Mouse (Mus musculus) limb, embryonic 14.5 days (tissue): ENCODE measurements around the gene Rnaseh2a. TPM values are rescaled to one million over a fixed set of nuclear protein-coding genes. Genes with fewer than 3 reads are reported as not detected.

ENCODE experiments used
- ATAC-seq: fragments of 200-750 bp; cut with Nextera tagmentation; 2 replicates; pipeline ENCODE4 v1.8.0; 2017; ENCODE audit warnings: low read depth, moderate number of reproducible peaks, moderate TSS enrichment; ENCODE audit not compliant: low FRiP score
- DNase-seq: peaks from one replicate; pipeline ENCODE4 v3.0.0-alpha.2; 2015; ENCODE audit warnings: low spot score
- H3K27ac ChIP-seq: fragments of 300-500 bp; sonication (generic); replicated peaks from 2 replicates; pipeline ENCODE4 v1.5.1; 2014; ENCODE audit warnings: low read depth, mild to moderate bottlenecking, low read length, moderate library complexity, mixed read lengths
- H3K27me3 ChIP-seq: fragments of 300-500 bp; sonication (generic); 2 replicates; pipeline ENCODE4 v1.6.1; 2014; ENCODE audit warnings: low read length, mixed read lengths; ENCODE audit not compliant: control insufficient read depth, insufficient read depth
- H3K36me3 ChIP-seq: fragments of 300-500 bp; sonication (generic); 2 replicates; pipeline ENCODE4 v1.6.1; 2014; ENCODE audit warnings: mild to moderate bottlenecking, low read length, moderate library complexity, mixed read lengths; ENCODE audit not compliant: control insufficient read depth, insufficient read depth
- H3K4me1 ChIP-seq: fragments of 300-500 bp; sonication (generic); 2 replicates; pipeline ENCODE4 v1.6.1; 2014; ENCODE audit warnings: antibody characterized with exemption, low read length, mixed read lengths; ENCODE audit not compliant: control insufficient read depth, insufficient read depth
- H3K4me2 ChIP-seq: fragments of 300-500 bp; sonication (generic); replicated peaks from 2 replicates; pipeline ENCODE4 v1.6.1; 2014; ENCODE audit warnings: low read depth, mild to moderate bottlenecking, low read length, moderate library complexity; ENCODE audit not compliant: severe bottlenecking
- H3K4me3 ChIP-seq: fragments of 300-500 bp; sonication (generic); replicated peaks from 2 replicates; pipeline ENCODE4 v1.5.1; 2014; ENCODE audit warnings: low read length
- H3K9ac ChIP-seq: fragments of 300-500 bp; sonication (generic); 2 replicates; pipeline ENCODE4 v1.6.1; 2014; ENCODE audit warnings: mild to moderate bottlenecking, low read depth, low read length, moderate library complexity; ENCODE audit not compliant: severe bottlenecking
- H3K9me3 ChIP-seq: fragments of 300-500 bp; sonication (generic); 2 replicates; pipeline ENCODE4 v1.6.1; 2016; ENCODE audit warnings: low read length; ENCODE audit not compliant: control insufficient read depth
- POLR2A ChIP-seq: fragments of 200-500 bp; IDR thresholded peaks from 2 replicates; pipeline ENCODE4 v1.8.0; 2012; ENCODE audit warnings: inconsistent platforms, mild to moderate bottlenecking, moderate library complexity, borderline replicate concordance; ENCODE audit not compliant: insufficient read depth, insufficient read length; ENCODE audit errors: extremely low read depth
- WGBS: fragments of 180-500 bp; shearing (Covaris S2); extraction: QIAGEN DNeasy Blood & Tissue Kit; methylation state at CpG from one replicate; pipeline ENCODE4 v1.1.7; 2014; 5-methylcytosine and 5-hydroxymethylcytosine counted together
- polyA plus RNA-seq, 2 experiments: library from polyadenylated mRNA; depleted of rRNA in 1 of 2; stranded (reverse) in 1 of 2; unstranded in 1 of 2; fragments of >200 nt; fragmentation: Nextera tagmentation in 1 of 2; extraction: Ambion mirVana in 1 of 2; gene quantifications; 2 replicates each; pipeline versions ENCODE4 v1.2.1 to v1.2.3; 2012 to 2014

Gene Rnaseh2a
- polyA plus RNA-seq, 2 experiments: 60.8 to 90.8 TPM

GRCm38 (mm10) chr8:84927513-84927912 lies 42.1 kb downstream of the Rnaseh2a start:
- Histone ChIP-seq H3K27me3 (peaks cover 21% of the 10 kb centered on the region), H3K27ac (no peak overlapping the region), H3K4me3 (no peak overlapping the region), H3K9me3 (no peaks in the 10 kb centered on the region), H3K4me1 (no peaks in the 10 kb centered on the region), H3K9ac (no peak overlapping the region), H3K36me3 (no peaks in the 10 kb centered on the region), H3K4me2 (no peak overlapping the region)
- 83% methylated on average over 1 of the region's 1 CpGs for WGBS
- DNase-seq (no peak), ATAC-seq (no peak)
- TF ChIP-seq POLR2A: no peak

- no peaks in the 10 kb centered on the region for H3K36me3 ChIP-seq
- 74% methylated on average over 7 of the region's 7 CpGs for WGBS
- DNase-seq (no peak), ATAC-seq (no peak)
- H3K4me1 ChIP-seq: no peaks in the 10 kb centered on the region
- no peak overlapping the region for H3K4me3 ChIP-seq
- no peak overlapping the region for H3K27ac ChIP-seq
- no peaks in the 10 kb centered on the region for H3K9me3 ChIP-seq
- no peak overlapping the region for H3K4me2 ChIP-seq
- TF ChIP-seq POLR2A: no peak
- H3K9ac ChIP-seq: no peak overlapping the region
- H3K27me3 ChIP-seq: peaks cover 17% of the 10 kb centered on the region
Observed at GRCm38 (mm10) chr8:84925557-84925956, 44.0 kb downstream of the Rnaseh2a start.

- H3K4me2 ChIP-seq: no peak overlapping the region
- no peak overlapping the region for H3K4me3 ChIP-seq
- H3K9me3 ChIP-seq: no peaks in the 10 kb centered on the region
- no peaks in the 10 kb centered on the region for H3K4me1 ChIP-seq
- TF ChIP-seq POLR2A: no peak
- WGBS: 64% methylated on average over 2 of the region's 2 CpGs
- H3K27me3 ChIP-seq: no peaks in the 10 kb centered on the region; the same call in 1 of the 2 replicates
- no peak overlapping the region for H3K27ac ChIP-seq
- ATAC-seq (no peak), DNase-seq (no peak)
- no peak overlapping the region for H3K9ac ChIP-seq
- H3K36me3 ChIP-seq: no peaks in the 10 kb centered on the region
Observed at GRCm38 (mm10) chr8:84921596-84921995, 48.0 kb downstream of the Rnaseh2a start.

GRCm38 (mm10) chr8:84918646-84919045 lies 50.9 kb downstream of the Rnaseh2a start:
- H3K9me3 ChIP-seq: no peaks in the 10 kb centered on the region
- no peak for DNase-seq
- no peak for ATAC-seq
- no peaks in the 10 kb centered on the region; the same call in 1 of the 2 replicates for H3K27me3 ChIP-seq
- H3K36me3 ChIP-seq: no peaks in the 10 kb centered on the region
- no peaks in the 10 kb centered on the region for H3K4me1 ChIP-seq
- WGBS: 91% methylated on average over 15 of the region's 15 CpGs
- H3K27ac ChIP-seq: no peak overlapping the region
- TF ChIP-seq POLR2A: no peak
- no peak overlapping the region for H3K4me3 ChIP-seq
- no peak overlapping the region for H3K9ac ChIP-seq
- H3K4me2 ChIP-seq: no peak overlapping the region

DNA sequence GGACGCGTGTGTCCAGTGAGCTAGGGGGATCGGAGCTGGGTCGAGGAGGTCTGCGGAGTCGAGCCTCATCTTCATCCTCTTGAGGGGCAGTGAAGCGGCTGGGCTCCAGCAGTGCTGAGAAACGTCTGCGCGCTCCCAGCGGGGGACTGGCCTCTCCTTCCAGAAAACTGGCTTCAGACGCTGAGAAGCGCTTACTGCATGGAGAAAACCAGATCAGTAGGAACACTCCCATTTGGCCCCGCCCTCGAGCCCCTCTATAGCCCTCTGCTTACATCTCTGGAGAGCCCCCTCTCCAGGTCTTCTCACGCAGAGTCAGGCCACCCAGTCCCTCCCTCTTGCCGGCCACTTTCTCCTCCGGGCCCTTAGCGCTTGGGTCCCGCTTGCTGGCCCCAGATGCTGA lies 51.8 kb downstream of the Rnaseh2a start:
- no peak overlapping the region for H3K9ac ChIP-seq
- H3K27ac ChIP-seq: no peak overlapping the region
- no peaks in the 10 kb centered on the region for H3K4me1 ChIP-seq
- H3K4me2 ChIP-seq: no peak overlapping the region
- WGBS: 29% methylated on average over 20 of the region's 20 CpGs
- no peaks in the 10 kb centered on the region for H3K9me3 ChIP-seq
- H3K4me3 ChIP-seq: no peak overlapping the region
- H3K27me3 ChIP-seq: peaks cover 5% of the 10 kb centered on the region; the same call in 1 of the 2 replicates
- H3K36me3 ChIP-seq: no peaks in the 10 kb centered on the region
- no peak for TF ChIP-seq POLR2A
- DNase-seq (no peak), ATAC-seq (no peak)

DNA sequence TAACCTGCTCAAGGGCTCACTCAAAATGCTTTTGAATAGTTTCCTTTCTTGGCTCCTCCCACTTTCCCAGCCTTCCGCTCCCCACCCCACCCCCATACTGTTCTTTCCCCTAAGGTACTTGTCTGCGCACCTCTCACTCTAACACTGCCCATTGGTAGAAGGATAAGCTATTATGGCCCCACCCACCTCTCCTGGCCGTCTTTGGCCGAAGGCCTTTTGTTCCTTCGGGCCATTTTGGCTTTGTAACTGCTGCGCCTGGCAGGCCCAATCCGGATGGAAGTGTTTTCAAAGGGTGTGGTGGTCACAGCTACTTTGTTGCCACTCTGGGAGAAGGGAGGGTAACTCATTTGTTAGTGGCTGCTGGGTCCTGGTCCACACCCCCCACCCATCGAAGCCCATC lies 54.3 kb downstream of the Rnaseh2a start:
- Histone ChIP-seq H3K4me2 (no peak overlapping the region), H3K4me1 (no peaks in the 10 kb centered on the region), H3K27me3 (peaks cover 19% of the 10 kb centered on the region), H3K4me3 (no peak overlapping the region), H3K27ac (no peak overlapping the region), H3K9ac (no peak overlapping the region), H3K9me3 (no peaks in the 10 kb centered on the region), H3K36me3 (no peaks in the 10 kb centered on the region)
- TF ChIP-seq POLR2A: no peak
- ATAC-seq (no peak), DNase-seq (no peak)
- WGBS: 84% methylated on average over 8 of the region's 8 CpGs
